Mouse (Mus musculus): ENCODE measurements around the gene Gm13693. TPM values are rescaled to one million over a fixed set of nuclear protein-coding genes. Genes with fewer than 3 reads are reported as not detected.

Gene Gm13693
- not detected in 2 replicates for polyA plus RNA-seq (2015; fragmentation: Nextera tagmentation; extraction: Ambion mirVana)

GRCm38 (mm10) chr2:83961203-83961602, at the start of gene Gm13693:
TSS of gene Gm13693 (plus strand) at chr2:83961503.

GRCm38 (mm10) chr2:83940931-83941361, 20.4 kb upstream of the Gm13693 start, which contains the start of gene Zswim2:
TSS of gene Zswim2 (minus strand) at chr2:83941228.

GRCm38 (mm10) chr2:83955393-83955792, 5.9 kb upstream of the Gm13693 start, which contains the start of gene Gm13698:
TSS of gene Gm13698 (plus strand) at chr2:83955693.

GRCm38 (mm10) chr2:83967013-83967412, 5.7 kb downstream of the Gm13693 start, which contains the start of gene Gm13695:
TSS of gene Gm13695 (plus strand) at chr2:83967313.

GRCm38 (mm10) chr2:83972823-83973222, 11.5 kb downstream of the Gm13693 start, which contains the start of gene Gm13696:
TSS of gene Gm13696 (plus strand) at chr2:83973123.

GRCm38 (mm10) chr2:83978633-83979032, 17.3 kb downstream of the Gm13693 start, which contains the start of gene Gm13694:
TSS of gene Gm13694 (plus strand) at chr2:83978933.

DNA sequence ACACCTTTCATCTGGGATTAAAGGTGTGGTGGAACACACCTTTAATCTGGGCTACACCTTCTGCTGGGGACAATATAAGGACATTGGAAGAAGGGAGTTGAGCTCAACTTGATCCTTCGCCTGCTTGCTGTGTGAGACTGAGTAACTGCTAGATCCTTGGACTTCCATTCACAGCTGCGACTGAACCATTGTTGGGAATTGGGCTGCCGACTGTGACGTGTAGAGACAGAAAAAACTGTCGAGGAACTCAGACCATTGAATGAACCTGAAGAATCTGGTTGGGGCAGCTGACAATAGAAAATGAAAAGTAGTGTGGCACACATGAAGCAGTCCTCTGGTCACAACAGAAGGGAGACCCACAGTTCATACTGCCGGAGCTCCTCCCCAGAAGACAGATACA, 23.1 kb downstream of the Gm13693 start, which contains the start of gene Gm13697:
Gene Gm13697, plus strand, starts transcription at position 301 of the 400 bp plus-strand sequence.

GRCm38 (mm10) chr2:83990253-83990652, 28.9 kb downstream of the Gm13693 start, which contains the start of gene Gm13691:
TSS of gene Gm13691 (plus strand) at chr2:83990553.

Other genes with a start within 250 kb of the Gm13693 start
- gene Itgav, start 237.1 kb upstream of the Gm13693 start, polyA plus RNA-seq (2015; fragmentation: Nextera tagmentation; extraction: Ambion mirVana) = 83.0 and 97.3 TPM in 2 replicates
- gene Fam171b, start 148.9 kb upstream of the Gm13693 start, polyA plus RNA-seq (2015; fragmentation: Nextera tagmentation; extraction: Ambion mirVana) = 5.2 and 9.7 TPM in 2 replicates
- not detected in 2 replicates for gene Zswim2, start 20.3 kb upstream of the Gm13693 start, polyA plus RNA-seq (2015; fragmentation: Nextera tagmentation; extraction: Ambion mirVana)
- gene Gm13698, start 5.8 kb upstream of the Gm13693 start, polyA plus RNA-seq (2015; fragmentation: Nextera tagmentation; extraction: Ambion mirVana) = not detected in 2 replicates
- not detected in 2 replicates for gene Gm13695, start 5.8 kb downstream of the Gm13693 start, polyA plus RNA-seq (2015; fragmentation: Nextera tagmentation; extraction: Ambion mirVana)
- not detected in 2 replicates for gene Gm13696, start 11.6 kb downstream of the Gm13693 start, polyA plus RNA-seq (2015; fragmentation: Nextera tagmentation; extraction: Ambion mirVana)
- not detected in 2 replicates for gene Gm13694, start 17.4 kb downstream of the Gm13693 start, polyA plus RNA-seq (2015; fragmentation: Nextera tagmentation; extraction: Ambion mirVana)
- gene Gm13697, start 23.2 kb downstream of the Gm13693 start, polyA plus RNA-seq (2015; fragmentation: Nextera tagmentation; extraction: Ambion mirVana) = not detected in 2 replicates
- gene Gm13691, start 29.1 kb downstream of the Gm13693 start, polyA plus RNA-seq (2015; fragmentation: Nextera tagmentation; extraction: Ambion mirVana) = not detected in 2 replicates